Mouse (Mus musculus) Patski (cell line): ENCODE measurements around the gene Prkar1a. TPM values are rescaled to one million over a fixed set of nuclear protein-coding genes. Genes with fewer than 3 reads are reported as not detected.

ENCODE experiments used
- ATAC-seq: fragments of 100-300 bp; one replicate; pipeline ENCODE4 v1.8.0; 2021
- CTCF ChIA-PET: fragments of 350-600 bp; sonication (Branson Sonifier 250); formaldehyde crosslinking; loops from one replicate; lab custom pipeline; 2022; ENCODE audit warnings: inconsistent platforms; lab: Charles Lee
- POLR2A ChIA-PET: fragments of 350-600 bp; sonication (Branson Sonifier 250); formaldehyde crosslinking; loops from one replicate; lab custom pipeline; 2022; ENCODE audit warnings: antibody characterized with exemption, inconsistent platforms; lab: Charles Lee
- DNase-seq: peaks from one replicate; pipeline ENCODE4 v3.0.0-alpha.2; 2011; ENCODE audit warnings: low read depth, low spot score
- H3K27me3 ChIP-seq: fragments of 371-371 bp; one replicate; pipeline ENCODE4 v1.5.1; 2021
- CTCF ChIP-seq: fragments of 100-300 bp; IDR thresholded peaks from one replicate; pipeline ENCODE4 v1.5.1; 2021
- in situ Hi-C: fragments of 300-500 bp; cut with MboI; formaldehyde crosslinking; loops from 3 replicates; pipeline ENCODE4 v1.11.1; 2018; ENCODE audit warnings: low pct_unique_long_range_greater_than_20kb, mixed read lengths
- polyA plus RNA-seq: library from polyadenylated mRNA; unstranded; gene quantifications from one replicate; pipeline ENCODE4 v1.2.3, GENCODE M21; 2021

Gene Prkar1a
- polyA plus RNA-seq, 1 experiment from 2014 or later: 258 TPM

GRCm38 (mm10) chr11:109671136-109672020 is 22.2 kb downstream of the Prkar1a start:
- in situ Hi-C loops: loop anchor here (5.0 kb wide), 1 partner anchor 186 kb away; no protein-coding TSS in a partner anchor
- ChIA-PET CTCF (interaction anchor here (1.1 to 2.7 kb wide), 3 partner anchors 20 to 601 kb away, joined by 3 to 17 read pairs (median 4); no protein-coding TSS in a partner anchor), POLR2A (interaction anchor here (0.5 to 1.3 kb wide), 5 partner anchors 16 to 1070 kb away, joined by 3 to 6 read pairs (median 3); partner anchors contain the start of gene Fam20a)
- ATAC-seq (peak; percentile 40), DNase-seq (no peak)
- TF ChIP-seq CTCF: no peak
- no peaks in the 10 kb centered on the region for H3K27me3 ChIP-seq

GRCm38 (mm10) chr11:109672021-109672324 is 22.8 kb downstream of the Prkar1a start:
- no peaks in the 10 kb centered on the region for H3K27me3 ChIP-seq
- ATAC-seq: no peak
- ChIA-PET CTCF (interaction anchor here (1.1 kb wide), 1 partner anchor 600 kb away, joined by 3 read pairs; no protein-coding TSS in a partner anchor), POLR2A (interaction anchor here (0.5 to 1.3 kb wide), 5 partner anchors 17 to 1071 kb away, joined by 3 to 6 read pairs (median 3); partner anchors contain the start of gene Fam20a)
- no peak for TF ChIP-seq CTCF
- in situ Hi-C loops: loop anchor here (5.0 kb wide), 1 partner anchor 185 kb away; no protein-coding TSS in a partner anchor
- no peak for DNase-seq

GRCm38 (mm10) chr11:109672396-109672795 is 23.2 kb downstream of the Prkar1a start:
- no peaks in the 10 kb centered on the region for H3K27me3 ChIP-seq
- ChIA-PET POLR2A (interaction anchor here (0.5 to 0.8 kb wide), 4 partner anchors 17 to 1071 kb away, joined by 3 to 6 read pairs (median 4); partner anchors contain the start of gene Fam20a), CTCF (interaction anchor here (1.1 kb wide), 1 partner anchor 599 kb away, joined by 3 read pairs; no protein-coding TSS in a partner anchor)
- in situ Hi-C loops: loop anchor here (5.0 kb wide), 1 partner anchor 185 kb away; no protein-coding TSS in a partner anchor
- DNase-seq: no peak
- no peak for TF ChIP-seq CTCF
- ATAC-seq: no peak

GRCm38 (mm10) chr11:109672881-109673739 is 23.9 kb downstream of the Prkar1a start:
- ChIA-PET CTCF (no interaction called here), POLR2A (interaction anchor here (0.5 kb wide), 1 partner anchor 29 kb away, joined by 4 read pairs; no protein-coding TSS in a partner anchor)
- no peaks in the 10 kb centered on the region for H3K27me3 ChIP-seq
- ATAC-seq: no peak
- DNase-seq: no peak
- in situ Hi-C loops: loop anchor here (5.0 kb wide), 1 partner anchor 184 kb away; no protein-coding TSS in a partner anchor
- no peak for TF ChIP-seq CTCF

GRCm38 (mm10) chr11:109673741-109674140 is 24.5 kb downstream of the Prkar1a start:
- CTCF ChIA-PET: no interaction called here
- no peaks in the 10 kb centered on the region for H3K27me3 ChIP-seq
- in situ Hi-C loops: loop anchor here (5.0 kb wide), 1 partner anchor 184 kb away; no protein-coding TSS in a partner anchor
- POLR2A ChIA-PET: interaction anchor here (0.5 kb wide), 1 partner anchor 30 kb away, joined by 4 read pairs; no protein-coding TSS in a partner anchor
- no peak for TF ChIP-seq CTCF
- DNase-seq (no peak), ATAC-seq (no peak)

- no peak for TF ChIP-seq CTCF
- in situ Hi-C loops: loop anchor here (5.0 kb wide), 1 partner anchor 183 kb away; no protein-coding TSS in a partner anchor
- ChIA-PET POLR2A (interaction anchor here (0.6 kb wide), 1 partner anchor 366 kb away, joined by 3 read pairs; no protein-coding TSS in a partner anchor), CTCF (no interaction called here)
- no peaks in the 10 kb centered on the region for H3K27me3 ChIP-seq
- ATAC-seq: no peak
- DNase-seq: no peak
These were observed 25.3 kb downstream of the Prkar1a start for GRCm38 (mm10) chr11:109674542-109674941.

- no peaks in the 10 kb centered on the region for H3K27me3 ChIP-seq
- ATAC-seq (no peak), DNase-seq (no peak)
- CTCF ChIA-PET: no interaction called here
- TF ChIP-seq CTCF: no peak
- in situ Hi-C loops: loop anchor here (25.0 kb wide), 1 partner anchor 587 kb away; the partner anchor contains the start of gene Abca6
- POLR2A ChIA-PET: no interaction called here
These were observed 26.0 kb downstream of the Prkar1a start for GRCm38 (mm10) chr11:109675208-109675607.

GRCm38 (mm10) chr11:109675771-109676170 is 26.6 kb downstream of the Prkar1a start:
- ATAC-seq: no peak
- ChIA-PET POLR2A (no interaction called here), CTCF (no interaction called here)
- no peak for TF ChIP-seq CTCF
- DNase-seq: no peak
- in situ Hi-C loops: loop anchor here (25.0 kb wide), 1 partner anchor 587 kb away; the partner anchor contains the start of gene Abca6
- H3K27me3 ChIP-seq: no peaks in the 10 kb centered on the region

- ATAC-seq (no peak), DNase-seq (no peak)
- TF ChIP-seq CTCF: no peak
- H3K27me3 ChIP-seq: no peaks in the 10 kb centered on the region
- in situ Hi-C loops: loop anchor here (25.0 kb wide), 1 partner anchor 586 kb away; the partner anchor contains the start of gene Abca6
- ChIA-PET CTCF (interaction anchor here (0.7 to 1.0 kb wide), 2 partner anchors 11 to 184 kb away, joined by 3 to 5 read pairs; no protein-coding TSS in a partner anchor), POLR2A (no interaction called here)
These were observed 27.6 kb downstream of the Prkar1a start for GRCm38 (mm10) chr11:109676621-109677373.
